Mouse (Mus musculus) liver, postnatal 0 days (tissue): Measurements from ENCODE around the gene Kpna4.

ENCODE experiments used
- CTCF ChIP-seq: sonication (generic); IDR thresholded peaks from 2 replicates; pipeline ENCODE4 v1.5.1; 2016; ENCODE audit warnings: antibody characterized with exemption, low read depth
- EP300 ChIP-seq: IDR thresholded peaks from 2 replicates; pipeline ENCODE4 v1.6.1; 2016; ENCODE audit warnings: antibody characterized with exemption, low read depth, mild to moderate bottlenecking

- TF ChIP-seq CTCF (no peak), EP300 (no peak)
Measured at GRCm38 (mm10) chr3:69169796-69170195, 42.9 kb upstream of the Kpna4 start.
